9 mouse cellular contexts compared by ENCODE assay signal in the genomic region with DNA sequence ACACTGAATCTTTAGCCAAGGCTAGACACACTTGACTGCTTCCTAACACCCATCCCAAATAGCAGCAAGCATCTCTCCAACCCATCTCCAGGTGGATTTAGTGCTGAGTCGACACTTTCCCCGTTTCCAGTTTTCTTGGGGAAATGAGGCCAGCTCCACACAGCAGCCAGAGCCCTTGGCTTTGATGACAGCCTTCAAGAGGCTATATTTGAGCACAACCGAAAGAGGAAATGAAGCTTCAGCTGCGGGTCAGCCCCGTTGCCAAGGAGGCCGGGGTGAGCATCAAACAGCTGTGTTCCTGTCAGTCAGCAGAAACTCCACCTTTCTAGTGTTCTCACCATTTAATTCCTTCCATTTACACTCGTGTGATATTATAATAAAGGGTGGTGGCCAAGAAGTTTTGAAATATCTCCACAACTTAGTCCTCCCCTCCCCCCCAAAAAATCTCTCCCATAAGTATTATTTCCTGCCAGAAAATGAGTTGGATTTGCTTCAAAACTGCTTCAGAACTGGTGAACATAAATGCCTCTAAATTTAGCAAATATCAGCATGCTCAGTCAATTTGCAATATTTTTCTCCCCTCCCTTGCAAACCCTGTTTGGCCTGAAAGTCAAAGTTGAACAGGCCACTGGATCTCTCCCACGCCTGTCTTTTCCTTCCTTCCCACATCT.
DNase-seq lines count a peak whose midpoint lies in the region; ATAC-seq lines count a peak whose summit lies in the region.
"Had no signal": no experiment of that assay in that cellular context is flagged by ENCODE, and none has a peak within 500 bp of the region (broad histone marks: within the 10 kb centered on the region; RNA-seq: fewer than 3 reads in every experiment).

No protein-coding gene starts in this region.

- H3K27me3 ChIP-seq in intestine, embryonic 16.5 days (replicated peaks; ENCODE audit: control insufficient read depth, insufficient read depth, low read length) = no peaks in the 10 kb centered on the region
- H3K27me3 ChIP-seq: limb, embryonic 13.5 days had no signal

- no peak overlapping the region for H3K4me3 ChIP-seq in intestine, embryonic 16.5 days (ENCODE audit: low read length)
- H3K4me3 ChIP-seq: limb, embryonic 13.5 days had no signal

- 63% methylated on average over 8 of the region's 8 CpGs for WGBS in intestine, embryonic 16.5 days

- H3K9ac ChIP-seq in intestine, embryonic 16.5 days (ENCODE audit: low read depth, low read length) = no peak overlapping the region
- H3K9ac ChIP-seq: limb, embryonic 13.5 days had no signal

- peak overlapping the region; percentile 29; the same call in 1 of the 2 replicates for H3K27ac ChIP-seq in intestine, embryonic 16.5 days (ENCODE audit: low read length)
- H3K27ac ChIP-seq: limb, embryonic 13.5 days had no signal

- H3K36me3 ChIP-seq in intestine, embryonic 16.5 days (ENCODE audit: control insufficient read depth, insufficient read depth, low read length) = no peaks in the 10 kb centered on the region
- H3K36me3 ChIP-seq: limb, embryonic 13.5 days had no signal

- DNase-seq in frontal cortex, postnatal 25 days (ENCODE audit: low spot score in 2 of 2) = no peak
- peak; percentile 4 for DNase-seq in c-Kit-positive CD71-negative TER-119-negative erythroid progenitor cells, embryonic 14.5 days (ENCODE audit: low read depth)
- peak; percentile 57 to 85 for DNase-seq in lung, postnatal 4 days
- peak; percentile 25 to 27 for DNase-seq in thymus, postnatal 10 days (ENCODE audit: low spot score in 2 of 2)

- peak; percentile 31; the same call in 1 of the 2 replicates for ATAC-seq in frontal cortex, adult (ENCODE audit: low TSS enrichment)
- 0 out of 2 replicates have a peak, but pooled peaks have one; percentile 36 for ATAC-seq in intestine, embryonic 16.5 days
- no peak for ATAC-seq in erythroblast, adult 5-6 weeks (replicated peaks; ENCODE audit: low FRiP score, poor library complexity, severe bottlenecking)
- ATAC-seq in monocyte, adult 5-6 weeks (replicated peaks; ENCODE audit: insufficient number of reproducible peaks, low FRiP score, low TSS enrichment, poor library complexity, severe bottlenecking) = no peak; the same call in 1 of the 2 replicates

- H3K4me1 ChIP-seq in intestine, embryonic 16.5 days (ENCODE audit: control insufficient read depth, insufficient read depth, low read length) = no peaks in the 10 kb centered on the region

- H3K9me3 ChIP-seq in intestine, embryonic 16.5 days (ENCODE audit: control insufficient read depth, low read length) = no peaks in the 10 kb centered on the region
- H3K9me3 ChIP-seq: limb, embryonic 13.5 days had no signal

- H3K4me2 ChIP-seq in intestine, embryonic 16.5 days (ENCODE audit: low read depth, low read length) = no peak overlapping the region
- H3K4me2 ChIP-seq: limb, embryonic 13.5 days had no signal

Comparison
In these comparisons a context has a peak if more than half of its experiments do, and no peak if none do; other contexts are left out.
1. ATAC-seq: peak in frontal cortex, adult (single experiment) and intestine, embryonic 16.5 days (single experiment); none in erythroblast, adult 5-6 weeks (single experiment) and monocyte, adult 5-6 weeks (single experiment).
2. DNase-seq: peak in c-Kit-positive CD71-negative TER-119-negative erythroid progenitor cells, embryonic 14.5 days (single experiment), lung, postnatal 4 days (2 of 2) and thymus, postnatal 10 days (2 of 2); none in frontal cortex, postnatal 25 days (0 of 2).